In genomic region chr10:42887040-42887439, GRCm38 (mm10) we compare ENCODE assay signal across 19 mouse cellular contexts. TPM values are rescaled to one million over a fixed set of nuclear protein-coding genes. Genes with fewer than 3 reads are reported as not detected.
A peak's percentile ranks its signal among the peaks of the same experiment; 100 is the strongest.
DNase-seq lines count a peak whose midpoint lies in the region; ATAC-seq and TF ChIP-seq lines count a peak whose summit lies in the region.
"Had no signal": no experiment of that assay in that cellular context is flagged by ENCODE, and none has a peak within 500 bp of the region (broad histone marks: within the 10 kb centered on the region; RNA-seq: fewer than 3 reads in every experiment).

No protein-coding gene starts in this region.

- no peaks in the 10 kb centered on the region for H3K9me3 ChIP-seq in neural tube, embryonic 13.5 days
- H3K9me3 ChIP-seq in neural tube, embryonic 15.5 days (replicated peaks): no peaks in the 10 kb centered on the region
- no peaks in the 10 kb centered on the region for H3K9me3 ChIP-seq in ES-E14 (ENCODE audit: control insufficient read depth, insufficient read depth, low read depth, low read length)
- H3K9me3 ChIP-seq: forebrain, embryonic 15.5 days; heart, embryonic 12.5 days; midbrain, embryonic 13.5 days; stomach, embryonic 15.5 days had no signal

- 6% methylated on average over 6 of the region's 6 CpGs for WGBS in neural tube, embryonic 13.5 days
- WGBS in neural tube, embryonic 15.5 days: 7% methylated on average over 6 of the region's 6 CpGs

- H3K27ac ChIP-seq in neural tube, embryonic 13.5 days (replicated peaks): no peak overlapping the region
- no peak overlapping the region for H3K27ac ChIP-seq in neural tube, embryonic 15.5 days (replicated peaks)
- H3K27ac ChIP-seq in ES-E14 (ENCODE audit: insufficient read depth, low read depth, low read length, poor library complexity, severe bottlenecking): no peak overlapping the region
- H3K27ac ChIP-seq: forebrain, embryonic 15.5 days; hindbrain, postnatal 0 days; midbrain, embryonic 13.5 days; stomach, embryonic 15.5 days had no signal

- no peak overlapping the region for H3K4me2 ChIP-seq in neural tube, embryonic 13.5 days
- no peak overlapping the region for H3K4me2 ChIP-seq in neural tube, embryonic 15.5 days
- H3K4me2 ChIP-seq: forebrain, embryonic 15.5 days; heart, embryonic 12.5 days; midbrain, embryonic 13.5 days; stomach, embryonic 15.5 days had no signal

- H3K27me3 ChIP-seq in neural tube, embryonic 13.5 days: no peaks in the 10 kb centered on the region
- H3K27me3 ChIP-seq in neural tube, embryonic 15.5 days (replicated peaks): no peaks in the 10 kb centered on the region
- H3K27me3 ChIP-seq: CH12.LX; forebrain, embryonic 15.5 days; heart, embryonic 12.5 days; midbrain, embryonic 13.5 days; stomach, embryonic 15.5 days had no signal

- peaks cover 4% of the 10 kb centered on the region; the same call in 1 of the 2 replicates for H3K4me1 ChIP-seq in neural tube, embryonic 13.5 days (replicated peaks)
- H3K4me1 ChIP-seq in neural tube, embryonic 15.5 days: no peaks in the 10 kb centered on the region
- no peaks in the 10 kb centered on the region for H3K4me1 ChIP-seq in ES-E14 (ENCODE audit: control insufficient read depth in 2 of 2, insufficient read depth in 2 of 2, low read length in 2 of 2, poor library complexity in 1 of 2)
- H3K4me1 ChIP-seq: heart, embryonic 12.5 days had no signal

- H3K36me3 ChIP-seq in neural tube, embryonic 13.5 days: no peaks in the 10 kb centered on the region
- H3K36me3 ChIP-seq in neural tube, embryonic 15.5 days: no peaks in the 10 kb centered on the region
- H3K36me3 ChIP-seq in ES-E14 (ENCODE audit: control insufficient read depth, insufficient read depth, low read length, poor library complexity, severe bottlenecking): no peaks in the 10 kb centered on the region
- H3K36me3 ChIP-seq: forebrain, embryonic 15.5 days; heart, embryonic 12.5 days; midbrain, embryonic 13.5 days; stomach, embryonic 15.5 days had no signal

- H3K9ac ChIP-seq in neural tube, embryonic 13.5 days: 0 out of 2 replicates have a peak overlapping the region, but pooled peaks have one; percentile 26
- no peak overlapping the region for H3K9ac ChIP-seq in neural tube, embryonic 15.5 days (replicated peaks)
- H3K9ac ChIP-seq in ES-E14 (ENCODE audit: insufficient read depth, low read depth, low read length, poor library complexity, severe bottlenecking): no peak overlapping the region
- H3K9ac ChIP-seq: forebrain, embryonic 15.5 days; heart, embryonic 12.5 days; midbrain, embryonic 13.5 days; stomach, embryonic 15.5 days had no signal

- DNase-seq in ES-E14 (ENCODE audit: low read depth, low spot score): peak; percentile 7
- peak; percentile 72 for DNase-seq in naive thymus-derived CD4-positive, alpha-beta T cell, adult 2 months (ENCODE audit: low read depth)
- DNase-seq in thymus, postnatal 36 days: peak; percentile 52 to 73
- no peak for DNase-seq in layer of hippocampus, adult 9-10 months (ENCODE audit: low spot score)
- no peak for DNase-seq in right cerebral cortex, postnatal 25 days
- DNase-seq: cerebellum, adult 9-11 months; kidney, adult 9 months; kidney, postnatal 4 days; layer of hippocampus, postnatal 36 days; lung, adult 18-20 months; lung, postnatal 4 days had no signal

- no peak overlapping the region for H3K4me3 ChIP-seq in neural tube, embryonic 13.5 days
- H3K4me3 ChIP-seq in neural tube, embryonic 15.5 days (replicated peaks): no peak overlapping the region
- no peak overlapping the region for H3K4me3 ChIP-seq in ES-E14 (ENCODE audit: insufficient read depth in 1 of 2, low read depth in 1 of 2, low read length in 2 of 2, poor library complexity in 1 of 2, severe bottlenecking in 1 of 2)
- H3K4me3 ChIP-seq: forebrain, embryonic 15.5 days; heart, embryonic 12.5 days; midbrain, embryonic 13.5 days; stomach, embryonic 15.5 days had no signal

- no peak for ATAC-seq in neural tube, embryonic 13.5 days (ENCODE audit: low read depth)
- no peak for ATAC-seq in neural tube, embryonic 15.5 days (ENCODE audit: low FRiP score)
- ATAC-seq: forebrain, embryonic 15.5 days; hindbrain, postnatal 0 days; midbrain, embryonic 13.5 days had no signal

- in situ Hi-C loops in ES-E14 (cut with MboI; ENCODE audit: low sequenced_read_pairs in 2 of 2, unreplicated experiment in 2 of 2): no loop called here

TF ChIP-seq in ES-E14, 5 proteins besides CTCF, POLR2A, EP300 and RAD21:
- TF ChIP-seq CHD2 (IDR thresholded peaks at IDR 0.05; ENCODE audit: low read depth, low read length) (no peak), ZC3H11A (IDR thresholded peaks at IDR 0.05; ENCODE audit: borderline replicate concordance, low read depth, low read length) (no peak), MAFK (IDR thresholded peaks at IDR 0.05; ENCODE audit: insufficient read depth, low read depth, low read length) (no peak), ZNF384 (IDR thresholded peaks at IDR 0.05; ENCODE audit: low read depth, low read length) (no peak), HCFC1 (IDR thresholded peaks at IDR 0.05; ENCODE audit: borderline replicate concordance, insufficient read depth, low read length) (no peak)

RNA-seq across cellular contexts. Expression of gene Scml4, which starts 26.9 kb away (rescaled TPM):
- polyA plus RNA-seq in neural tube, embryonic 13.5 days (2015; fragmentation: Nextera tagmentation; extraction: Ambion mirVana): 4.8 and 4.9 TPM in 2 replicates
- 7.9 and 9.0 TPM in 2 replicates for polyA plus RNA-seq in neural tube, embryonic 15.5 days (2015; fragmentation: Nextera tagmentation; extraction: Ambion mirVana)
- total RNA-seq in ES-E14 (2012; rRNA removed): 0.22 and 0.26 TPM in 2 replicates

Comparison
In these comparisons a context has a peak if more than half of its experiments do, and no peak if none do; other contexts are left out.
1. DNase-seq: peak in ES-E14 (single experiment), naive thymus-derived CD4-positive, alpha-beta T cell, adult 2 months (single experiment) and thymus, postnatal 36 days (2 of 2); none in layer of hippocampus, adult 9-10 months (single experiment) and right cerebral cortex, postnatal 25 days (single experiment).